Mouse (Mus musculus) small intestine, adult 2 months (tissue): ENCODE measurements around the gene Shkbp1. TPM values are rescaled to one million over a fixed set of nuclear protein-coding genes. Genes with fewer than 3 reads are reported as not detected.

ENCODE experiments used
- H3K27ac ChIP-seq: fragments of 200-500 bp; 2 replicates; pipeline ENCODE4 v1.5.1; 2012; ENCODE audit warnings: low read depth, low read length, control low read depth, inconsistent platforms; ENCODE audit not compliant: insufficient read depth
- H3K27me3 ChIP-seq: fragments of 200-500 bp; 2 replicates; pipeline ENCODE4 v1.6.1; 2012; ENCODE audit warnings: mild to moderate bottlenecking, moderate library complexity, low read length, inconsistent platforms; ENCODE audit not compliant: control insufficient read depth, insufficient read depth
- H3K36me3 ChIP-seq: fragments of 200-500 bp; 2 replicates; pipeline ENCODE4 v1.6.1; 2012; ENCODE audit warnings: mild to moderate bottlenecking, low read length, control low read depth, inconsistent platforms; ENCODE audit not compliant: control insufficient read depth, insufficient read depth
- H3K4me1 ChIP-seq: fragments of 200-500 bp; 2 replicates; pipeline ENCODE4 v1.6.1; 2012; ENCODE audit warnings: low read length, inconsistent platforms, mixed read lengths; ENCODE audit not compliant: control insufficient read depth, insufficient read depth, insufficient read length
- H3K4me3 ChIP-seq: fragments of 200-500 bp; 2 replicates; pipeline ENCODE4 v1.5.1; 2012; ENCODE audit warnings: low read depth, mild to moderate bottlenecking, control low read depth, inconsistent platforms, low read length, moderate library complexity
- CTCF ChIP-seq: fragments of 200-500 bp; IDR thresholded peaks from 2 replicates; pipeline ENCODE4 v1.5.1; 2012; ENCODE audit warnings: low read depth, mild to moderate bottlenecking, control low read depth, inconsistent platforms, low read length, moderate library complexity, mixed read lengths; ENCODE audit not compliant: insufficient replicate concordance, insufficient read length; ENCODE audit errors: extremely low read depth
- POLR2A ChIP-seq: fragments of 200-500 bp; IDR thresholded peaks from 2 replicates; pipeline ENCODE4 v1.6.1; 2012; ENCODE audit warnings: low read depth, mild to moderate bottlenecking, control low read depth, inconsistent platforms, low read length, moderate library complexity
- WGBS: fragments of 180-500 bp; shearing (Covaris S2); methylation state at CpG from one replicate; pipeline ENCODE4 v1.1.7; 2018; 5-methylcytosine and 5-hydroxymethylcytosine counted together
- polyA plus RNA-seq: library from polyadenylated mRNA; depleted of rRNA; stranded (reverse); fragments of >200 nt; gene quantifications from 2 replicates; pipeline ENCODE4 v1.2.3, GENCODE M21; 2012

Gene Shkbp1
- polyA plus RNA-seq, 1 experiment, result 115 TPM

DNA sequence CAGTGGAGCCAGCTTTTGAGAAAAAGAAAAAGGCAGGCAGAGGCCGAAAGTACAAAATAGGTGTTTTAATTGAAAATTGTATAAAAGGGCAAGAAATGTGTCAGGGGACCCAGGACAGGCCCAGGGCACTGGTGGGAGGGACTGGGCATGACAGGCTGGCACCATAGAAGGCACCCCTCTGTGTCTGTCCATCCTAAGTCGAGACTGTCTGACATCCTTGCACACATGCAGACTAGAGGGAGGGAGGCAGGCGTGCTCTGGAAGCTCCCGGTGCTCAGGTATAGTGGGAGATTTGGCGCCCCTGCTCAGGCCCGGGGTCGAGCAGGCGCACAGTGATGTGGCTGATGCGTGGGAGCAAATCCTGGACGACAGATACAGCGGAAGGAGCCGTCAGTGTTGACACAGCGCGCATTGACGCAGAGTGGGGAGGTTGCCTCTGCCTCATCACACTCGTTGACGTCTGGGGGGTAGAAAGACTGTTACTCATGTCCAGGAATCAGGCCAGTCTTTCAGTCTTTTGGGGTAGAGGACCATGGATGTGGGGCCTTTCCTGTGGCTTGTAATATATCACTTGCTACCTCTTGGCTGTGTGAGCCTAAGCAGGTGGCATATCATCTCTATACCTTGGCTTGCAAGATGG lies 50.6 kb downstream of the Shkbp1 start:
- 85% methylated on average over 17 of the region's 17 CpGs for WGBS
- Histone ChIP-seq H3K27me3 (no peaks in the 10 kb centered on the region), H3K36me3 (no peaks in the 10 kb centered on the region), H3K27ac (no peak overlapping the region), H3K4me1 (no peaks in the 10 kb centered on the region; the same call in 1 of the 2 replicates), H3K4me3 (no peak overlapping the region)
- TF ChIP-seq CTCF (no peak), POLR2A (no peak)

DNA sequence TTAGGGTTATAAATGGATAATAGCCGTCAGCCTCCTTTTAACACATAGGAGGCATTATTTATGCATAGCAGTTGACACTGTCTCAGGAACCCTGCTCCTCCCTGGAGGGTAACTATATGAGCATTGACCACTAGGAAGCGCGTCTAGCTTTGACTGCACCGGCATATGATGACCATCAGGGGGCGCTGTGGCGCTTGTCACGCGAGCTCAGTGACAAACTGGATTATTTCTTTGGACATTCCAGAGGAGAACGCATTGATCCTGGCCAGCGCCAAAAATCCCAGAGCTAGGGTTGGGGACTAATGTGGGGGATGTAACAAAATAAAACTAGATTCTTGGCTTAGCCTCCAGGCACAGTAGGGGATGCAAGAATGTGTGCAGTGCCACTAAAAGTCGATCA lies 53.6 kb downstream of the Shkbp1 start:
- no peaks in the 10 kb centered on the region for H3K36me3 ChIP-seq
- 4% methylated on average over 11 of the region's 11 CpGs for WGBS
- no peaks in the 10 kb centered on the region for H3K4me1 ChIP-seq
- H3K27ac ChIP-seq, result no peak overlapping the region
- H3K4me3 ChIP-seq, result no peak overlapping the region
- peak; percentile 96; the same call in 1 of the 2 replicates for TF ChIP-seq CTCF
- no peak for TF ChIP-seq POLR2A
- no peaks in the 10 kb centered on the region for H3K27me3 ChIP-seq

DNA sequence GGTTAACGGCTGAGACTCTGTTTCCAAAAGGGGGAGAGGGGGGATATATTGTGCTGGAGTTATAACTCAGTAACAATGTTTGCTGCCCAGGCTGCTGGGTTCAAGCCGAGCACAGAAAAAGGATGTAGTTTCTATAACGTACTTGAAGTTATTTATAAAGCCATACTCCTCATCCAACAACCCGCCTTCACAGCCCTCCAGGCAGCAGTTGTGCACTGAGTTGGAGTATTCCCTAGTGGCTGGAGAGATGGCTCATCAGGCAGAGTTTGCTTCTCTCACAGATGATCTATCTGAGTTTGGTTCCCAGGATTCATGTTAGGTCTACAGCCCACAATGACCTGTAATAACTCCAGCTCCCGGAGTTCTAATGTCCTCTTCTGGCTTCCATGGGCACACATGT lies 55.0 kb downstream of the Shkbp1 start:
- H3K27me3 ChIP-seq, result no peaks in the 10 kb centered on the region
- no peak overlapping the region for H3K27ac ChIP-seq
- 68% methylated on average over 5 of the region's 5 CpGs for WGBS
- no peak for TF ChIP-seq CTCF
- no peak for TF ChIP-seq POLR2A
- H3K36me3 ChIP-seq, result no peaks in the 10 kb centered on the region
- no peak overlapping the region for H3K4me3 ChIP-seq
- peaks cover 1% of the 10 kb centered on the region; the same call in 1 of the 2 replicates for H3K4me1 ChIP-seq

DNA sequence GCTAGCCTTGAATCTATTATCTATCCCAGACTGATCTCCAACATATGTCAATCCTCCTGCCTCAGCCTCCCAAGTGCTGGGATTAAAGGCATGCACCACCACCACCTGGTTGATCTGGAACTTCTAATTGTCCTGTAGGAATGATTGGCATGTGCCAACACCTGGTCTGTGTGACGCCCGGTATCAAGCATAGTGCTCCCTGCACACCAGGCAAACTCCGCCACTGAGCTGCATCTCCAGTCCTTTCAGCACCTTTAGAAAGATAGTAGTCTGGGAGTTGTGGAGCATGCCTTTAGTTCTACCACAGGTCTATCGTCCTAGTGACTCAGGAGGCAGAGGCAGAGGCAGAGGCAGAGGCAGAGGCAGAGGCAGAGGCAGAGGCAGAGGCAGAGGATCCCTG lies 55.5 kb downstream of the Shkbp1 start:
- no peaks in the 10 kb centered on the region for H3K36me3 ChIP-seq
- H3K27me3 ChIP-seq, result no peaks in the 10 kb centered on the region
- H3K4me3 ChIP-seq, result no peak overlapping the region
- H3K4me1 ChIP-seq, result peaks cover 2% of the 10 kb centered on the region; the same call in 1 of the 2 replicates
- TF ChIP-seq CTCF (no peak), POLR2A (no peak)
- WGBS, result 64% methylated on average over 4 of the region's 4 CpGs
- H3K27ac ChIP-seq, result no peak overlapping the region

DNA sequence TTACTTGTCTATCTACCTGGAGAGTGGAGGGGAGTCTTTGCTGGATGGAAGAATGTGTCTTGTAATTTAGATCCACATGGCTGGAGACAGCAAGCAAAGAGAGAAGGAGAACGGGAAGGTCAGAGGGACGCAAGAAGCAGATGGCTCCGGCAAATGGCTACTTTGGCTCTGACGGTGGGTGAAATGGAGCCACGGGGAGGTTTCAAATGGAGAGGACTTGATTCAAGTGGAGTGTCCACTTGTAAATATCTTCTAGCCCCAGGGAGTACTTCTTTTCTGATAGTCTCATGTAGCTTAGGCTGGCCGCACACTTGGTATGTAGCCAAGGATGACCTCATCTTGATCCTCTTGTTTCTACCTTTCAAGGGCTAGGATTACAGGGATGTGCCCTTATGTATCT lies 57.0 kb downstream of the Shkbp1 start:
- WGBS, result 81% methylated on average over 6 of the region's 6 CpGs
- no peaks in the 10 kb centered on the region for H3K27me3 ChIP-seq
- no peak overlapping the region for H3K4me3 ChIP-seq
- no peaks in the 10 kb centered on the region for H3K36me3 ChIP-seq
- TF ChIP-seq POLR2A (no peak), CTCF (no peak)
- peaks cover 2% of the 10 kb centered on the region; the same call in 1 of the 2 replicates for H3K4me1 ChIP-seq
- H3K27ac ChIP-seq, result peak overlapping the region; percentile 27

DNA sequence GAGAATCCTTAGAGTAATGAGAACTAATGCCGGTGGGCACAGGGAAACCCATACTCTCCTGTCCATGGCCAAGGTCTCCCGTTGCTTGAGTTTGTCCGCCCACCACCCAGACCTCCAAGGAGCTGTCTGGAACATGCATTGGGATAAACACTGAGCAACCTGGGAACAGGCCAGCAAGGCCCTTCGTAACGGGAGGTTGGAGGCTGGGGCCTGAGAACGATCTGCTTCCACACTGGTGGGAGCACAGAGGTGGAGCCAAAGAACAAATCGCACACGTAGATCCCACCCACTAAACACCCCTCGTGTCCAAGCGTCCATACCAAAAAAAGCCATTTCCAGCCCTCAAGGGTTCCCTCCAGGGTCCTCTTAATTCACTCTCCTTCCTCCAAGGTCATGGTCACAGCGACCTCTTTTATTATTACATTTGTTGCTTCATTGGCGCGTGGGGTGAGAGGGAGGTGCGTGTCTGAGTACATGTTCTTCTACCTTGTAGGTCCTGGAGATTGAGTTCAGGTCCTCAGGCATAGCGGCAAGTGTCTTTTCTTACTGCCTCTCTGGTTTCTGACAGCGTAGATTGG lies 57.7 kb downstream of the Shkbp1 start:
- no peak overlapping the region for H3K4me3 ChIP-seq
- H3K4me1 ChIP-seq, result peaks cover 2% of the 10 kb centered on the region; the same call in 1 of the 2 replicates
- peak overlapping the region; percentile 27; the same call in 1 of the 2 replicates for H3K27ac ChIP-seq
- TF ChIP-seq CTCF, result no peak
- no peaks in the 10 kb centered on the region for H3K27me3 ChIP-seq
- 75% methylated on average over 16 of the region's 16 CpGs for WGBS
- no peaks in the 10 kb centered on the region for H3K36me3 ChIP-seq

DNA sequence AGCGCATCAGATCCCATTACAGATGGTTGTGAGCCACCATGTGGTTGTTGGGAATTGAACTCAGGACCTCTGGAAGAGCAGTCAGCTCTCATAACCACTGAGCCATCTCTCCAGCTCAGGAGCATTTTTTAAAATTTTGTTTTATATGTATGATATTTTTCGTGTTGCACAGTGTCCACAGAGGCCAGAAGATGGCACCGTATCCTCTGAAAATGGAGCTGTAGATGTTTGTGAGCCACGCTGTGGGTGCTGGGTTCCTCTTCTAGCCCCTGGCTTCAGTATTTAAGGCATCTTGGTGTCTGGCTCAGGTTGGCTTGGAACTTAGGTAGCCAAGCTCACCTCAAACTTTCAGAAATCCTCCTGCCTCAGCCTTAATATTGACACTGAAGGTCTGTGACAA lies 59.3 kb downstream of the Shkbp1 start:
- H3K36me3 ChIP-seq, result no peaks in the 10 kb centered on the region
- 91% methylated on average over 4 of the region's 4 CpGs for WGBS
- TF ChIP-seq CTCF, result no peak
- no peak for TF ChIP-seq POLR2A
- H3K27me3 ChIP-seq, result no peaks in the 10 kb centered on the region
- peaks cover 2% of the 10 kb centered on the region; the same call in 1 of the 2 replicates for H3K4me1 ChIP-seq
- no peak overlapping the region for H3K27ac ChIP-seq
- no peak overlapping the region for H3K4me3 ChIP-seq
